Mouse (Mus musculus) small intestine, adult 2 months (tissue): Measurements from ENCODE around the gene Mphosph6. TPM values are rescaled to one million over a fixed set of nuclear protein-coding genes. Genes with fewer than 3 reads are reported as not detected.

Experiments
- H3K27ac ChIP-seq: fragments of 200-500 bp; 2 replicates; pipeline ENCODE4 v1.5.1; 2012; ENCODE audit warnings: low read depth, low read length, control low read depth, inconsistent platforms; ENCODE audit not compliant: insufficient read depth
- H3K27me3 ChIP-seq: fragments of 200-500 bp; 2 replicates; pipeline ENCODE4 v1.6.1; 2012; ENCODE audit warnings: mild to moderate bottlenecking, moderate library complexity, low read length, inconsistent platforms; ENCODE audit not compliant: control insufficient read depth, insufficient read depth
- H3K36me3 ChIP-seq: fragments of 200-500 bp; 2 replicates; pipeline ENCODE4 v1.6.1; 2012; ENCODE audit warnings: mild to moderate bottlenecking, low read length, control low read depth, inconsistent platforms; ENCODE audit not compliant: control insufficient read depth, insufficient read depth
- H3K4me1 ChIP-seq: fragments of 200-500 bp; 2 replicates; pipeline ENCODE4 v1.6.1; 2012; ENCODE audit warnings: low read length, inconsistent platforms, mixed read lengths; ENCODE audit not compliant: control insufficient read depth, insufficient read depth, insufficient read length
- H3K4me3 ChIP-seq: fragments of 200-500 bp; 2 replicates; pipeline ENCODE4 v1.5.1; 2012; ENCODE audit warnings: low read depth, mild to moderate bottlenecking, control low read depth, inconsistent platforms, low read length, moderate library complexity
- CTCF ChIP-seq: fragments of 200-500 bp; IDR thresholded peaks from 2 replicates; pipeline ENCODE4 v1.5.1; 2012; ENCODE audit warnings: low read depth, mild to moderate bottlenecking, control low read depth, inconsistent platforms, low read length, moderate library complexity, mixed read lengths; ENCODE audit not compliant: insufficient replicate concordance, insufficient read length; ENCODE audit errors: extremely low read depth
- POLR2A ChIP-seq: fragments of 200-500 bp; IDR thresholded peaks from 2 replicates; pipeline ENCODE4 v1.6.1; 2012; ENCODE audit warnings: low read depth, mild to moderate bottlenecking, control low read depth, inconsistent platforms, low read length, moderate library complexity
- WGBS: fragments of 180-500 bp; shearing (Covaris S2); methylation state at CpG from one replicate; pipeline ENCODE4 v1.1.7; 2018; 5-methylcytosine and 5-hydroxymethylcytosine counted together
- polyA plus RNA-seq: library from polyadenylated mRNA; depleted of rRNA; stranded (reverse); fragments of >200 nt; gene quantifications from 2 replicates; pipeline ENCODE4 v1.2.3, GENCODE M21; 2012

The Mphosph6 gene
- polyA plus RNA-seq, 1 experiment: 2.1 TPM

GRCm38 (mm10) chr8:117771115-117771836, 30.5 kb downstream of the Mphosph6 start:
- TF ChIP-seq CTCF (no peak), POLR2A (no peak)
- 27% methylated on average over 9 of the region's 9 CpGs for WGBS
- H3K27ac ChIP-seq: peak overlapping the region; percentile 68; the same call in 1 of the 2 replicates
- no peaks in the 10 kb centered on the region for H3K27me3 ChIP-seq
- peaks cover 6% of the 10 kb centered on the region; the same call in 1 of the 2 replicates for H3K4me1 ChIP-seq
- H3K36me3 ChIP-seq: no peaks in the 10 kb centered on the region
- H3K4me3 ChIP-seq: no peak overlapping the region

- 80% methylated on average over 7 of the region's 7 CpGs for WGBS
- no peak for TF ChIP-seq CTCF
- no peak for TF ChIP-seq POLR2A
- Histone ChIP-seq H3K4me3 (no peak overlapping the region), H3K4me1 (peaks cover 6% of the 10 kb centered on the region; the same call in 1 of the 2 replicates), H3K27ac (no peak overlapping the region), H3K36me3 (no peaks in the 10 kb centered on the region), H3K27me3 (no peaks in the 10 kb centered on the region)
Observed at GRCm38 (mm10) chr8:117768971-117769370, 32.8 kb downstream of the Mphosph6 start.

- Histone ChIP-seq H3K27me3 (no peaks in the 10 kb centered on the region), H3K27ac (no peak overlapping the region), H3K4me3 (no peak overlapping the region), H3K36me3 (no peaks in the 10 kb centered on the region), H3K4me1 (peaks cover under 1% of the 10 kb centered on the region; the same call in 1 of the 2 replicates)
- TF ChIP-seq POLR2A (no peak), CTCF (no peak)
- WGBS: 18% methylated on average over 5 of the region's 5 CpGs
Observed at GRCm38 (mm10) chr8:117765947-117766346, 35.8 kb downstream of the Mphosph6 start.

- Histone ChIP-seq H3K36me3 (no peaks in the 10 kb centered on the region), H3K4me3 (no peak overlapping the region), H3K4me1 (no peaks in the 10 kb centered on the region; the same call in 1 of the 2 replicates), H3K27me3 (no peaks in the 10 kb centered on the region), H3K27ac (no peak overlapping the region)
- WGBS: 31% methylated on average over 4 of the region's 4 CpGs
- TF ChIP-seq POLR2A (no peak), CTCF (no peak)
Observed at GRCm38 (mm10) chr8:117764625-117765024, 37.1 kb downstream of the Mphosph6 start.

- Histone ChIP-seq H3K27ac (no peak overlapping the region), H3K27me3 (no peaks in the 10 kb centered on the region), H3K4me1 (no peaks in the 10 kb centered on the region; the same call in 1 of the 2 replicates), H3K36me3 (peaks cover 2% of the 10 kb centered on the region; the same call in 1 of the 2 replicates), H3K4me3 (no peak overlapping the region)
- WGBS: 88% methylated on average over 6 of the region's 6 CpGs
- no peak for TF ChIP-seq CTCF
- TF ChIP-seq POLR2A: no peak
Observed at GRCm38 (mm10) chr8:117762776-117763175, 39.0 kb downstream of the Mphosph6 start.

GRCm38 (mm10) chr8:117757900-117758299, 43.8 kb downstream of the Mphosph6 start:
- Histone ChIP-seq H3K4me3 (no peak overlapping the region), H3K27me3 (no peaks in the 10 kb centered on the region), H3K4me1 (no peaks in the 10 kb centered on the region), H3K27ac (no peak overlapping the region), H3K36me3 (peaks cover 11% of the 10 kb centered on the region)
- no peak for TF ChIP-seq POLR2A
- TF ChIP-seq CTCF: no peak
- WGBS: 78% methylated on average over 11 of the region's 11 CpGs

- Histone ChIP-seq H3K4me1 (peaks cover 7% of the 10 kb centered on the region; the same call in 1 of the 2 replicates), H3K27ac (no peak overlapping the region), H3K27me3 (no peaks in the 10 kb centered on the region), H3K36me3 (peaks cover 8% of the 10 kb centered on the region; the same call in 1 of the 2 replicates), H3K4me3 (no peak overlapping the region)
- TF ChIP-seq POLR2A (no peak), CTCF (no peak)
- WGBS: 72% methylated on average over 2 of the region's 2 CpGs
Observed at GRCm38 (mm10) chr8:117749436-117749835, 52.3 kb downstream of the Mphosph6 start.
